Mouse (Mus musculus) ZHBTc4 (cell line): ENCODE data around the gene Rln1.

Source experiments
- DNase-seq: peaks from one replicate; pipeline ENCODE4 v3.0.0-alpha.2; 2011; ENCODE audit warnings: low read depth, low spot score

The Rln1 gene

DNA sequence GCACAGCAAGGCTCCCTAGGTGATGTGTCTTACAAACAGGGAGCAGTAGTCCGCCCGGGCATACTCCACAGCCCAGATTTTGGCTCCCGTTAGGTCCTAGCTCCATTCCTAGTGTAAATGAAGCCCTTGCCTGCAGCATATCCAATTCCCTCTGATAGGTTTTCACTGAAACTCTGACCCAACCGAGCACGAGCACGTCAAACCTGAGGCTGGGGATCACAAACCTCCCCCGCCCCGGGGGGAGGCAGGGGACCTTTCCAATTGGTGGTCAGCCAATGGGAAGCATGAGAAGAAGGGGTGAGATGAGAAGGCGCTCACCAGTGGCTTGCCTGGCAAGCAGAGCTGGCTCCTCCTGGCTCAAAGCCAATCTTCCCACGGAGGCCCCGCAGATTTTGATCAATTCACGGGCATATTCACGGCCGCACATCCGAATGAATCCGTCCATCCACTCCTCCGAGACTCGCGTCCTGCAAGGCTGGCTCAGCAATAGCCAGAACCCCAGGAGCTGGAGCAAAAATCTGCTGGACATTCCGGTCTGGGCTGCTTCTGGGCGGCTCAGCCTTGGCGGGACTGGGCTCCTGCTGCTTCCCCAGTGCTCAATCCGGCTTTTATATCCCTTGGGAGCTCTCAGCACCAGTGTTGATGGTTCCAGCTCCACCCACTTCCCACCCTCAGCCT lies at the start of gene Rln1:
Rln1 (minus strand) TSS at position 603 of the 678 bp plus-strand sequence.
- peak; percentile 87 for DNase-seq

DNA sequence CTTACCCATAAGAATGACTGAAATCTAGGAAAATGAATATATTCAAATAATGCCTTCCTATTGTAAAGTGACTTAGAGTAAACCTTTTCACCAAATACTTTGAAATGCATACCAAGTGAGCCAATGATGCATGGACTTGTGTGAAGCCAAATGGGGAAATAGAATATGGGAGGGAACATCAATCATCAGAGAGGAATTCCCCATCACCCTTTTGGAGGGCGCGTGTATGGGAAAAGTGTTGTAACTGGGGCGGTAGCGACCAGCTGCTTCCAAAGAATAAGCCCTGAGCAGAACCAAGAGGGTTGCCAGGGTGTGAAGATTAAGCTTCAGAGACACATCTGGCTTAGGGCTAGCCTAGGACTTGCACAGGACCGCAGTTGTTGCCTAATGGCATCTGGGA lies 48.9 kb upstream of the Rln1 start:
- DNase-seq = no peak

DNA sequence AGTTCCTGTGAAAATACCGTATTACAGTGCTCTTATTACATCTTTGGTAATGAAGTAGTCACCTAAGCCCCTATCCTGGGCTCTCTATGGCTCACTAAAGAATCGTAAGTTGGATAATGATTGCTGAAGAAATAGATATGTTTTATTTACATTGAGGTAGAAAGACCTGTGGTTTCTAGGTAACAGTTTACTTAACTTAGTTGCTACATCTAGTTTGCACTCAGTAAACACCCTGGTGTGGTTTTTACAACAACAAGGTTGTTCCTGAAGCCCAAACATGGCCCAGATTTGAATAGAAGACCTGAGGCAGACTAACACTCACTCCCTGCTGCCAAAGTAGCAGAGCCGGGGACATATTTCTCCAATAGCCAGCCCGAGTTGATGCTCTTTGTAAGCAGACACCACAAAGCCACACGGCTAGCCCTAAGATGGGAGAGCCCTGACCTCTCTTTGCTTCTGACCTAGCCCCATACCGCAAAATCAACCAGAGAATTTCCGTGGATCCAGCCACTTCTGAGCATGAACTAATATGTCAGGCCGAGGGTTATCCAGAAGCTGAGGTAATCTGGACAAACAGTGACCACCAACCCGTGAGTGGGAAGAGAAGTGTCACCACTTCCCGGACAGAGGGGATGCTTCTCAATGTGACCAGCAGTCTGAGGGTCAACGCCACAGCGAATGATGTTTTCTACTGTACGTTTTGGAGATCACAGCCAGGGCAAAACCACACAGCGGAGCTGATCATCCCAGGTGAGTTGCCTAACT lies 45.6 kb upstream of the Rln1 start:
- DNase-seq = no peak

DNA sequence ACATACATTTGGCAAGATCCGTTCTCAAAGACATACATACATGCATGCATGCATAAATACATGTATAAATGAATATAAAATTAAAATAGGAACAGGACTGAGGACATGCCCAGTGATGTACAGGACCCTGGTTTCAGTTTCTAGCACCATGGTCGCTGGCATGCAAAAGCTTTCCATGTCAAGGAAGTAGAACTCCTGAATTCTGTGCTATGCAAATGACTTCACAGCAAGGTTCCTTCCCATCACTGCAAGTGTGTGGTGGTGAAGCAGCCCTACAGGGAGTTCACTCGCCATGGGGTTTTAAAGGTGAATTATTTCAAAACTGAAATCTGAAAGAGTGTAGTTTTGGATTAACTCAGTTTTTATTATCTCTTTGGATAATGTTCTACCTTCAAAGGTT lies 41.9 kb upstream of the Rln1 start:
- no peak for DNase-seq

DNA sequence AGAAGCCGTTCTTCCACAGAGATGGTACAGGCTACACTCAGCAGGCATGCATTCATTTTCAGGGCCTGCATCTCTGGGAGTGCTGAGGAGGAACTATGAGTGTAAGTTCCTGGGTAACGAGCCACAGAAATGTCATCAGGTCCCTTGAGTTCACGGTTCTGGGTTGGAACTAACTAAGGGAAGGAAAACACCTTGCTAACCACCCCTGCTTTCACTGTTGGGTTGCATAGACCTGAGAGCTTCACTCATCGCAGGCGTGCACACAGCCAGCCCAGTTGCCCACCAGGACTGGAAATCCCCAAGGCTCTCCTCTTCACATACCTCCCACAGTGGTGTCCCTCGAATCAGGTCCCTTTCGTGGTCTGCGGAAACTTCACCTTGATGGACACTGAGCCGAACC lies 40.5 kb upstream of the Rln1 start:
- DNase-seq = no peak

DNA sequence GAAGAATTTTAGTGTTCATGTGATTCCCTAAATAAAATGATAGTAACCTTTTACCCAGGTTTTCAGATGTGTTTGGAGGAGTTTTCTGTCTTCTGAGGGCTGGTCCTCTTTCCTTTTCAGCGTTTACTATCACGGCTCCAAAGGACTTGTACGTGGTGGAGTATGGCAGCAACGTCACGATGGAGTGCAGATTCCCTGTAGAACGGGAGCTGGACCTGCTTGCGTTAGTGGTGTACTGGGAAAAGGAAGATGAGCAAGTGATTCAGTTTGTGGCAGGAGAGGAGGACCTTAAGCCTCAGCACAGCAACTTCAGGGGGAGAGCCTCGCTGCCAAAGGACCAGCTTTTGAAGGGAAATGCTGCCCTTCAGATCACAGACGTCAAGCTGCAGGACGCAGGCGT lies 39.0 kb upstream of the Rln1 start:
- DNase-seq = no peak

DNA sequence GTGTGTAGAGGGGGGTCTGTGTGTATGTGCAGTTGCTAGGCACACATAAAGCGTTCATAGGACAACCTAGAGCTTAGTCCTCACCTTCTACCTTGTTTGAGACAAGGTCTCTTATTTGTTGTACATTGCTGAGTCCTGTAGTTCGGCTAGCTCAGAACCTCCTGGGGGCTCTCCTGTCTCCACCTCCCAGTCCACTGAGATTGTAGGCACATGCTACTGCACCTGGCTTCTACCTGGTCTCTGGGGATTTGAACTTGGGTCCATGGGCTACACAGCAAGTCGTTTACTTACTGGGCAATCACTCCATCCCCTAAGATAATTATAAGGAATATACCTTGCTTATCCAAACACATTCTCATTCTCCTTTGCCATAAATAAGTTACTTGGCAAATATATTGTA lies 38.2 kb upstream of the Rln1 start:
- DNase-seq = no peak

DNA sequence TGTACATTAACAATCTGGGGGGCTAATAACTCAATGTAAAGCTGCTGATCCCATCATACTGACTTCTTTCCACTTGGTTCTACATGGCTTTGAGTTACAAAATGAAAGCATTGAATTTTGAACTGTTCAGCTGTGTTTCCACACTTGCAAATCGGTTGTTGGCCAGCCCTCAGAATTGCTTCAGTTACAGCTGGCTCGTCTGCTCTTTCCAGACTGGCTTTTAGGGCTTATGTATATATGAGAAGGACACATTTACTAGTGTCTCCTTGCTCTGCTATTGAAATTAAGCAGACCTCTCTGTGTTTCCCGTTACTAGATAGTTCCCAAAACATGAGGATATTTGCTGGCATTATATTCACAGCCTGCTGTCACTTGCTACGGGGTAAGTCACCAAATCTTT lies 37.7 kb upstream of the Rln1 start:
- no peak for DNase-seq

DNA sequence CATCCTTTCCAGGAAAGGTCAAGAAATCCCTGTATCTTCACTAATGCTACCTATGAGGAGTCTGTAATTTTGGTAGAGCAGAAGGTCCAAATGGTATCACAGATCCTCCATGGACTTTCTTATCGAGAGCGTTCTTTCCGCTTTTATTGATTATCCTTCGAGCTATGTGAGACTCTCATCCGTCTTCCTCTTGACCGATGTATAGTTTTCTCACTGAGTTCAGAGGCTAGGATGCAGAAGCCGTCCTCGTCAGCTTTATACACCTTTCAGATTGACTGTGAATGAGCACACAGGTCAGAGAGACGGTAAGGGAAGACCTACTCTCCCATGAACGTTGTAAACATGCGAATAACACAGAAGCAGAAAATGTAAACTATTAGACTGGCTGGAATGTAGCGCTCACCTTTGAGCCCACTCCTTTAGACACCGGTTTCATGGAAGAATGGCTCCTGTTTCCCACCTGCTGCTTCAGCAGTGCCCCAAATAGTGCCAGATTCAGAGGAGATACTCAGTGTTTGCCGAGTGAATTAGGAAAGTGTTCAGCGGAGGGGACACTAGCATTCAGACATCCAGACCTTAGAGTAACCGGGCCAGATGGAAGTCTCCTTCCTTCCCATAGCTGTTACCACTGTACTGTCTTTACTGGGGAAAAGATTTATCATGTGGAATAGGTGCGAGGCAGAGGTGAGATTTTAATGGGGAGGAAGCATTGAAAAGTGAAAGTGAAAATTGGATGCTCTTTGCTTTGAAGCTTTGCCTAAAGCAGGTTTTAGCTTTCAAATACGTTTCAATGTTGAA lies 37.0 kb upstream of the Rln1 start:
- no peak for DNase-seq

DNA sequence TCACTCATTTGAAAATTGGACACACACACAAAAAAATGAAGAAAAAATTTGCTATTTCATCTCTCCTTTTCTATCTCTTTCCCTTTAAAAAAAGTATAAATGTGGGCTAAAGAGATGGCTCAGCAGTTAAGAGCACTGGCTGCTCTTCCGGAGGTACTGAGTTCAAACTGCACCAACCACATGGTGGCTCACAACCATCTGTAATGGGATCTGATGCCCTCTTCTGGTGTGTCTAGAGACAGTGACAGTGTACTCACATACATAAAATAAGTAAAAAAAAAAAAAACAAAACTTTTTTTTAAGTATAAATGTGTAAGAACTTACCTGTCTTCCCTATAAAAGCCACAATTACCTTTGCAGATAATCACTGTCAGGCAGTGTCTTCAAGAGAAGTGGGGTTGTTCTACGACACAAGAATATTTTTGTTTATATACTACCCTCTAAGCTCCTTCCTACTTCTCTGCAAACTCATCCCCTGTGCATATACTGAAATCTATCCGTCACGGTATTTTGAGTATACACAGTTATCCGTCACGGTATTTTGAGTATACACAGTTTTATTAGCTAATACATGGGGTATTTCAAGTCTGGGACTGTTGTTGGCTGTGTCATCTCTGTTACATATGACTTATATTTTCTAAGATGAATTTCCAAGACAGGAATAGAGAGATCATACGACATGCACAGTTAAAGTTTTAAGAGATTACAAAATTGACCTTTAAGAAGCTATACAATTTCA lies 36.2 kb upstream of the Rln1 start:
- DNase-seq = no peak

DNA sequence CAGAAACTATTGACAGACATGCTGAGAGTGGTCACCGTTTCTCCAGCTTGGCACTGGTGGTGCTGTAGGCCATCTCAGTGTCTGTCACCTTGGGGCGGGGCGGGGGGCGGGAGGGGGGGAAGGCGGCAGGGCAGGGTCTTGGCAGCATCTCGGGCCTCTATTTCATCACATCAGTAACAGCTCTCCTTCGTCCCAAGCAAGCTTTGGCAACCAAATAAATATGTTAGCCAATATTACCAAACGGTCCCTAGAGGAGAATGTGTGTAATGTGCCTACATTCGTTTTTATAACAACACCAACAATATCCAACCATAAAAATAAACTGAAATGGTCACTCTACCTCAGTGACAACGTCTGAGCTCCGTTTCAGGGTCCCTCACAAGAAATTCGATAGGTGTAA lies 35.6 kb upstream of the Rln1 start:
- DNase-seq = no peak

DNA sequence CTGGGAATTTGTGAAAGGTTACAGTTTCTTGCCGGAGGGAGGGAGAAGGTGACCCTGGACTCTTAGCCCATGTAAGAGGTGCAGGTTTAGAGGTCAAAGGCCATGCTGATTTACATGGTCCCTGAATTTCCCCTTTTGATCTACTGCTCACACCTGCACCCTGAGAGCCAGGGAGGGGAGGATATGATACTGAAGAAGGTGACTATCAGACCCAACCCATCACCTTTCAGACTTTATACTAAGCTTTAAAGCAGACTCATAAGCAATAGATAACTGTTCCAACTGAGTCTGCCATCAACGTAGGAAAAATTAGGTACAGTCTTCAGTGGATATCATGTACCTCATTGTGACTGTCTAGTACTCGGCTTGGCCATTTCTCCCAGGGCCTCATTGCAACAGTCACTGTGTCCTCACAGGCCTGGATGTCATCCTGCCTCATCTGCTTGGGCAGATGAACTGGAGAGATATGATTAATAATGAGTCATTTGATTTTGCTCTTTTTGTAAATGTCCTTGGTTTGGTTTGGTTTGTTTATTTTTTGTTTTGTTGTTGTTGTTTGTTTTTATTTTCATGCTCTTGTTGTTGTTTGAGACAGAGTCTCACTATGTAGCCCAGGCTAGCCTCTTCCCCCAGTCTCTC lies 34.3 kb upstream of the Rln1 start:
- no peak for DNase-seq

DNA sequence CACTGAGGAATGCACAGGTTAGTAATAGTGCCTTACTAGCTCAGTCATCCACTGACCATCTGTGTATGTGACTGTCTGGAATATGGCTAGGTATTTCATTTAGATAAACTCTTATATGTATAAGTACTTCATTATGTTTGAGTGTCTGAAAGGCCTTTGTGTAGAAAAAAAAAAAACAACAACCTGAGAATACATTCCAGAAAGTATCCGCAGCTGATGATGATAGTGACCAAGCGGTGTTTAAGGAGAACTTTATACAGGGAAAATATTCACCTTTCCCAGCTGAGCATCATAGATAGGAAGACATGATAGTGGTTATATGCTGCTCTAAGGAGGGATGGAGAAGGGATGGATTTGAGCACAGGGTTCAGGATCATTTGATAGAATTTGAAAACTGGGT lies 33.6 kb upstream of the Rln1 start:
- no peak for DNase-seq

DNA sequence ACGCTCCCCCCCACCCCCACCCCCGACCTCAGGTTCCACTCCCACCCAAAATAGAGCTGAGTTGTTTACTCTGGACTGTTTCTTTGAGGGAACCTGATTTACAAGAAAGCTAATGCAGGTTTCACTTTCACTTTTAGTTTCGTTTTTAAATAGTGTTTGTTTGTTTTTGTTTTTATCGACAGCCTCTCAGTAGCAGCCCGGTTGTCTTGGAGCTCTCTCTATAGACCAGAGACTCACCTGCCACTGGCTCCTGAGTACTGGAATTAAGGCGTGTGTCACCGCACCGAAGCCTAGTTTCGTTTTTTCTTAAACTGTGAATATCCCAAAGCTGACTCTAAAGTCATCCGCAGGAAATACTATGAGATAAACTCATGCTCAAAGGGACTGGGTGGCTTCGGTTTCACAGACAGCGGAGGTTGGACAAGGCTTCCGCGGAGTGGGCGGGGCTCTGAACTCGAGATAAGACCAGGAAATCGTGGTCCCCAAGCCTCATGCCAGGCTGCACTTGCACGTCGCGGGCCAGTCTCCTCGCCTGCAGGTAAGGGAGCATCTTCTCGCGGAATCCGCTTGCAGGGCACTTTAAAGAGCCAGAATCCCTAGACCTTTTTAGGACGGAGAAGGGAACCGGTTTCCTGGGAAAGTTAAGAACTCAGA lies 32.6 kb upstream of the Rln1 start, which contains the start of the genes Plgrkt and Cd274:
Plgrkt (minus strand) TSS at position 422 of the 654 bp plus-strand sequence.
Cd274 (plus strand) TSS at position 487 of the 654 bp plus-strand sequence.
- peak; percentile 70 for DNase-seq

DNA sequence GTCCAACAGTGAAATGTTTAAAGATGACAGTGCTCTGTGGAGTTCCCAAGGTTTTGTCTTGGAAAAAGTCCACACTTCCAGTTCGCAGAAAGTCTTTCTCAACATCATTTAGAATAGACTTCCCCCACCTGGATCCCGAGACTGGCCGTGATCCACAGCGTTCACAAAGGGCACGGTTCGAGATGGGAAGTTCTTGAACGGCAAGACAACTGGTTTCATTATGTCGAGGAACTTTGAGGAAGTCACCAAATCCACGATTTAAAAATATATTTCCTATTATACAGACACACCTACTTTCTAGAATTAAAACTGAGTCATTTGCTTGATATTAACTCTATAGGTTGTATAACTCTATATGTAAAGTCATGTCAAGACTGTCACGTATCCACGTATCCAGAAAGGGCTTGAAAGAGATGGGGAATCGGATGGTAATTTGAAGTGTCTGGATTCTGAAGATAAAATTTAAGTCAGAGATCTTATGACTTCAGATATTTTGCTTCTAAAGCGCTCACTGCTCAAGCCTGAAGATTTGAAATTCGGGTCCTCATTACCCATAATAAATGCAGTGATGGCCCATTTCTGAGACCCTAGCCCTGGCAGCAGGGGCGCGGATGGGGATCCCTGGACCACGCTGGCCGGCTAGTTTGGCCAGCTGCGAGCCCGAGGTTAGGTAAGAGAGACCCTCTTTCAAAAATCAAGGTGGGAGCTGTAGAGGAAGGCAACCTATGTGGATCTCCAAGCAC lies 31.9 kb upstream of the Rln1 start:
- no peak for DNase-seq

DNA sequence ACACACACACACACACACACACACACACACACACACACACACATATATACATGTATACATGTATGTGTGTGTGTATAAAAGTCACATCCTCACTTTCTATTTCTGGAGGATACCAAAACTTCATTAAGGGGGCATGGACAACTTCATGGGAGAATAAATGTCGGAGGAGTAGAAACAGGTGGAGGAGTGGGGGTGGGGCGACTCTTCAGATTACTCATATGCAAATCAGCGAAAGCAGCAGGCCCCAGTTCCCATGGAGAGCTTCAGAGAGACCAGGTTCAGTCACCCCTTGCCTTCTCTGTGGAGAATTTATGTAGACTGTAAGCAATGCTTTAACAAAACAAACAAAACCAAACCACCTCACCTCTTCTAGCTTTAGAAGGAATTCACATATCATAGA lies 30.6 kb upstream of the Rln1 start:
- peak; percentile 72 for DNase-seq

DNA sequence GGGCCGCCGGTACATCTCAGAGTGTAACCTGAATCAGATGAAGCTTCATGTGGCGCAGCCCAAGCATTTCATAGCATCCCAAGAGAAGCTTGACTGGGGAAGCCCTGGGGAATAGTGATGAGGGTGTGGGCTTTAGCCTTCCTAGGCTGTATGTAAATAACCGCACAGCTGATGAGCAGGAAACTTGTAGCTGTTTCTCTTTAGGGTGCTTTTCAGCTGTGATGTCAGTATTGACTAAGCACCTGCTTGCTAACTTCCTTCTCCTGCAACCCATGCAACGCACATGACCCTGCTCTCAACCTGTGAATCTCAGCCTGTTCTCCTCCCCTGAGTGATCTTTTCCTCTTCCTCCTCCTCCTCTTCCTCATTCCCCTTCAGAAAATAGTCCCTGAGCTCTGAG lies 29.6 kb upstream of the Rln1 start:
- no peak for DNase-seq

DNA sequence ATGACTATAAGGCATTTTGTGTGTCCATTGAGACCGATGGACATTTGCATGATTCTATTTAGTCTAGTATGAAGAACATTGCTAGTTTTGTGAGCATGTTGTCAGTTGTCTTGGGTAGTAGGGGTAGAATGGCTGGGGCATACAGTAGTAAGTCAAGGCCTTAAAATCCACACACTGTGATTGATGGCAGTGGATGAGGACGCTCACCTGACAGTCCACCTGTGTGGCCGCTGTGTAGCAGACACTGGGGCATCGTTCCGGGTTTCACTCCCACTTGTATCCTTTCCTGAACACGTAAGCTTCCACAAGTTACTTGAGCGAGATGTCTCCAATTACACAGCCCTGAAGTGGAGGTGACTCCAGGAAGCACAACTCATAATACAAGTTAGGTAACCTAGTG lies 29.1 kb upstream of the Rln1 start:
- no peak for DNase-seq

DNA sequence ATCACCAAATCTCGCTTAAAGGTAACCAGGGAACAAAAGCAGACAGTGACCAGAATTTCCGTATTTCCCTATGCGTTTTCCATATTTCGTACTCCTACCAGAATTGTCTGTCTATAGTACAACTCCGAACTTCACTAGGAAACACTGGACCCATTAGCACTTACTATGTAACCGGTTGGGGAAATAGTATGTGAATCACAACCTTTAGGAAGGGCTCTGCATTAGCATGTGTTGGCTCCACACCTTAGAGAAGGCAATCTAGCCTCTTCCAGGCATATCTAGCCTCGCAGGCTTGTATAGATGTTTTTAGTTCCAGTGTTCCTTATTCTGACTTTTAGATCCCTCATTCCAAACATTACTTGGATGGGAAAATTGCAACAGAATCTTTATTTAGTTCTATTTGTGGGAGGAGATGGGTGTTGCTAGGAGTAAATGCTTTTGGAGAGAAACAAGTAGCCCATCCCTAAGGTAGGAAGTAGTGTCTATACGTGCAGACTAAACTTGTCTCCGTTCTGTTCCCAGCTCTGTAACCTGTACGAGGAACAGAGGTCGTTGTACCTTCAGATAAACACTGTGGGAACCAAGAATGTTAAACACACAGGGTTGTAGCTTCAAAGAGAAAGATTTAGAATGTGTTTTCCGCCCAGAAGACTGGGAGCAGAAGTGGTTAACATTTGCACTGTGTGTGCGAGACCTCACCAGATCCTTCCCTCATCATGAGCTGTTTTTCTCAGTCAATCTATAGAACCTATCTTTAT lies 27.9 kb upstream of the Rln1 start:
- DNase-seq = no peak
